9 mouse cellular contexts compared by ENCODE assay signal in the genomic region with DNA sequence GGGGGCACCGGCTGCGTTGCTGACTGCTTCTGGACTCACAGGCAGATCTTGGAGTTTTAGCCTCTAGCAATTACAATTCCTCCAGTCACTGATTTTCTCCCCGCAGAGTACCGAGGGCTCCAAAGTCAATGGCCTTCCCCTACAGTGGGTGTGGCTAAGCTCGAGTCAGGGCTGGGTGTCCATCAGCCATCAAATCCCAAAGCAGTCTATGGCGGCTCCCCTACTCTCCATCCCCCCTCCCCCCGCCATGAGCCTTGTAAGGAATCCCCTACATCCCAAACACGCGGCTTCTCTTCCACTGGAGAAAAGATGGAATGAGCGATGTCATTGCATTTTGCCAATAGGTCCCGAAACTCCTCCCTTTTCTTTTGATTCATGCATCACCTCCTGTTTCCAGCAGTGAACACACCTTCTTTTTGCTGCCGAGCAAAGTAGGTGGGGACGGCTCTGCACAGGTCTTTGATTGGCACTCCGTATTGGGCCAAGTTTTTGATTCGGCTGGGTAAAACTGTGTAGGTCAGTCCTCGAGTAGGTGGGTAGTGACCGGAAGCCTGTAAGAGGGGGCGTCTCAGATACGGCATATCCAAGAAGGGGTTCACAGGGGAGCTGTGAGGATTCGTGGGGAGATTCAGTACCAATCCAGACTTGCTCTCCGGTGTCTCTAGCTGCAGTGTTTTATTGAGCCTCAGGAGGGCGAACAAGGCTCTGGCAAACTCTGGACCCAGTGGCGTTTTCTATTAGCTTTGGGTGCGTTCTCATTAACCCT. TPM values are rescaled to one million over a fixed set of nuclear protein-coding genes. Genes with fewer than 3 reads are reported as not detected.
DNase-seq lines count a peak whose midpoint lies in the region; ATAC-seq and TF ChIP-seq lines count a peak whose summit lies in the region.
"Had no signal": no experiment of that assay in that cellular context is flagged by ENCODE, and none has a peak within 500 bp of the region (broad histone marks: within the 10 kb centered on the region; RNA-seq: fewer than 3 reads in every experiment).

No protein-coding gene starts in this region.

- no peak for ATAC-seq in heart, embryonic 14.5 days (ENCODE audit: insufficient number of reproducible peaks, insufficient read depth, low FRiP score, low read depth)
- no peak for ATAC-seq in midbrain, embryonic 14.5 days (ENCODE audit: low FRiP score, low TSS enrichment)

- peak overlapping the region; percentile 28 for H3K4me3 ChIP-seq in left cerebral cortex, adult 2 months
- H3K4me3 ChIP-seq in heart, embryonic 14.5 days (ENCODE audit: control insufficient read depth in 1 of 2, insufficient read depth in 1 of 2, low read depth in 1 of 2, low read length in 2 of 2) = peak overlapping the region; percentile 28 to 36
- peak overlapping the region; percentile 40 for H3K4me3 ChIP-seq in limb, embryonic 10.5 days
- H3K4me3 ChIP-seq in midbrain, embryonic 14.5 days (replicated peaks; ENCODE audit: low read depth, low read length) = peak overlapping the region; percentile 22
- no peak overlapping the region for H3K4me3 ChIP-seq in thymus, adult 2 months (ENCODE audit: control insufficient read depth, insufficient read depth, low read length)

- peak; percentile 66 for TF ChIP-seq CTCF in left cerebral cortex, adult 2 months (IDR thresholded peaks at IDR 0.05)
- TF ChIP-seq CTCF in thymus, adult 2 months (IDR thresholded peaks at IDR 0.05; ENCODE audit: borderline replicate concordance, control insufficient read depth, extremely low read depth, insufficient read depth, low read length, poor library complexity) = no peak

- no peak overlapping the region for H3K27ac ChIP-seq in left cerebral cortex, adult 2 months
- H3K27ac ChIP-seq in heart, embryonic 14.5 days (replicated peaks in 1 of 2; ENCODE audit: control insufficient read depth in 1 of 2, insufficient read depth in 1 of 2, low read depth in 2 of 2, low read length in 2 of 2) = no peak overlapping the region
- H3K27ac ChIP-seq in limb, embryonic 10.5 days = no peak overlapping the region
- H3K27ac ChIP-seq in midbrain, embryonic 14.5 days (replicated peaks; ENCODE audit: low read depth, low read length) = no peak overlapping the region
- H3K27ac ChIP-seq in thymus, adult 2 months (ENCODE audit: control insufficient read depth, insufficient read depth, low read length) = no peak overlapping the region
- H3K27ac ChIP-seq: macrophage had no signal

- DNase-seq in left cerebral cortex, adult 2 months (ENCODE audit: extremely low spot score in 1 of 2, low spot score in 2 of 2) = peak; percentile 16 to 21
- no peak for DNase-seq in left cerebral cortex, adult 8-10 months (ENCODE audit: low spot score in 2 of 2)
- peak; percentile 17 to 43 for DNase-seq in adrenal gland, postnatal 36 days
- peak; percentile 39 for DNase-seq in limb, embryonic 10.5 days (ENCODE audit: low spot score)
- peak; percentile 68 for DNase-seq in midbrain, embryonic 14.5 days
- DNase-seq in gastrocnemius, postnatal 10 days = no peak
- no peak for DNase-seq in thymus, adult 2 months

- intact Hi-C loops in left cerebral cortex, adult 2 months (cut with DNase I) = no loop called here

- H3K4me2 ChIP-seq in heart, embryonic 14.5 days (ENCODE audit: low read length) = peak overlapping the region; percentile 63
- peak overlapping the region; percentile 49 for H3K4me2 ChIP-seq in midbrain, embryonic 14.5 days (ENCODE audit: low read length)

- no peak for TF ChIP-seq POLR2A in thymus, adult 2 months (IDR thresholded peaks at IDR 0.05; ENCODE audit: control insufficient read depth, extremely low read depth, insufficient read depth, low read length, poor library complexity)

- H3K4me1 ChIP-seq in heart, embryonic 14.5 days (ENCODE audit: control insufficient read depth in 2 of 2, insufficient read depth in 2 of 2, low read length in 2 of 2) = peaks cover 0 to 14% of the 10 kb centered on the region in 2 experiments; a peak in 3 of 4 replicates
- peaks cover 6% of the 10 kb centered on the region for H3K4me1 ChIP-seq in limb, embryonic 10.5 days
- H3K4me1 ChIP-seq in midbrain, embryonic 14.5 days (ENCODE audit: control insufficient read depth, insufficient read depth, low read length) = 0 out of 2 replicates have a peak, but pooled peaks cover 5% of the 10 kb centered on the region
- no peaks in the 10 kb centered on the region; the same call in 1 of the 2 replicates for H3K4me1 ChIP-seq in thymus, adult 2 months (replicated peaks; ENCODE audit: control insufficient read depth, insufficient read depth, low read length)

- H3K9ac ChIP-seq in heart, embryonic 14.5 days (ENCODE audit: low read length) = peak overlapping the region; percentile 27; the same call in 1 of the 2 replicates
- H3K9ac ChIP-seq in midbrain, embryonic 14.5 days (replicated peaks; ENCODE audit: low read length) = no peak overlapping the region; the same call in 1 of the 2 replicates

- peaks cover 82% of the 10 kb centered on the region for H3K27me3 ChIP-seq in heart, embryonic 14.5 days (ENCODE audit: control insufficient read depth, insufficient read depth, low read length)
- peaks cover 48% of the 10 kb centered on the region for H3K27me3 ChIP-seq in limb, embryonic 10.5 days (ENCODE audit: low read depth, poor library complexity, severe bottlenecking)
- no peaks in the 10 kb centered on the region for H3K27me3 ChIP-seq in midbrain, embryonic 14.5 days (ENCODE audit: control insufficient read depth, insufficient read depth, low read length)
- no peaks in the 10 kb centered on the region for H3K27me3 ChIP-seq in thymus, adult 2 months (ENCODE audit: control insufficient read depth, insufficient read depth, low read length)

- 10% methylated on average over 24 of the region's 24 CpGs for WGBS in heart, embryonic 14.5 days
- WGBS in limb, embryonic 10.5 days = 12% methylated on average over 24 of the region's 24 CpGs
- WGBS in midbrain, embryonic 14.5 days = 9% methylated on average over 24 of the region's 24 CpGs
- WGBS in thymus, adult 2 months = 18% methylated on average over 24 of the region's 24 CpGs

- H3K36me3 ChIP-seq in heart, embryonic 14.5 days (ENCODE audit: control insufficient read depth, insufficient read depth, low read length) = no peaks in the 10 kb centered on the region
- H3K36me3 ChIP-seq in limb, embryonic 10.5 days = no peaks in the 10 kb centered on the region
- H3K36me3 ChIP-seq in midbrain, embryonic 14.5 days (ENCODE audit: control insufficient read depth, insufficient read depth, low read length) = no peaks in the 10 kb centered on the region
- H3K36me3 ChIP-seq in thymus, adult 2 months (ENCODE audit: control insufficient read depth, insufficient read depth, low read length) = no peaks in the 10 kb centered on the region

- no peaks in the 10 kb centered on the region for H3K9me3 ChIP-seq in heart, embryonic 14.5 days (ENCODE audit: control insufficient read depth, low read length)
- H3K9me3 ChIP-seq in limb, embryonic 10.5 days (replicated peaks) = no peaks in the 10 kb centered on the region
- no peaks in the 10 kb centered on the region for H3K9me3 ChIP-seq in midbrain, embryonic 14.5 days (ENCODE audit: control insufficient read depth, low read length)

RNA-seq across cellular contexts. Expression of a gene that starts 4.6 kb away (rescaled TPM):
- total RNA-seq in left cerebral cortex, adult 2 months (2021) = 1 to 10 TPM; 2.5 to 4.9 TPM
- 1 to 10 TPM; 3.6 to 8.7 (median 5.3) TPM for total RNA-seq in left cerebral cortex, adult 8-10 months (2022)
- total RNA-seq in adrenal gland, postnatal 36 days (2021) = under 1 TPM; 0.33 to 0.63 TPM
- polyA plus RNA-seq in heart, embryonic 14.5 days (2014; fragmentation: Nextera tagmentation; extraction: Ambion mirVana) = 0.57 and 1.1 TPM in 2 replicates
- polyA plus RNA-seq in limb, embryonic 10.5 days (2016; fragmentation: Nextera tagmentation; extraction: Ambion mirVana) = not detected in 2 replicates
- 0.27 TPM in 1 of 2 replicates, not detected in the other for polyA plus RNA-seq in midbrain, embryonic 14.5 days (2014; fragmentation: Nextera tagmentation; extraction: Ambion mirVana)
- total RNA-seq in gastrocnemius, postnatal 10 days (2021) = 1 to 10 TPM; 1.8 to 2.1 TPM
- polyA plus RNA-seq in thymus, adult 2 months (2012; rRNA removed) = 0.69 and 0.96 TPM in 2 replicates
- polyA plus RNA-seq: macrophage had no signal

RNA-seq across cellular contexts. Expression of a gene that starts 11.0 kb away (rescaled TPM):
- total RNA-seq in left cerebral cortex, adult 2 months (2021) = not detected
- not detected for total RNA-seq in left cerebral cortex, adult 8-10 months (2022)
- not detected for total RNA-seq in adrenal gland, postnatal 36 days (2021)
- not detected in 2 replicates for polyA plus RNA-seq in heart, embryonic 14.5 days (2014; fragmentation: Nextera tagmentation; extraction: Ambion mirVana)
- not detected in 2 replicates for polyA plus RNA-seq in limb, embryonic 10.5 days (2016; fragmentation: Nextera tagmentation; extraction: Ambion mirVana)
- polyA plus RNA-seq in midbrain, embryonic 14.5 days (2014; fragmentation: Nextera tagmentation; extraction: Ambion mirVana) = not detected in 2 replicates
- not detected for total RNA-seq in gastrocnemius, postnatal 10 days (2021)
- 0.40 TPM in 1 of 2 replicates, not detected in the other for polyA plus RNA-seq in thymus, adult 2 months (2012; rRNA removed)
- polyA plus RNA-seq: macrophage had no signal

RNA-seq across cellular contexts. Expression of a gene that starts 33.4 kb away (rescaled TPM):
- under 1 TPM in 1 of 2 experiments, not detected in 1; 0.27 TPM for total RNA-seq in left cerebral cortex, adult 2 months (2021)
- under 1 TPM in 1 of 4 experiments, not detected in 3; 0.30 TPM for total RNA-seq in left cerebral cortex, adult 8-10 months (2022)
- total RNA-seq in adrenal gland, postnatal 36 days (2021) = not detected
- polyA plus RNA-seq in heart, embryonic 14.5 days (2014; fragmentation: Nextera tagmentation; extraction: Ambion mirVana) = not detected in 2 replicates
- polyA plus RNA-seq in limb, embryonic 10.5 days (2016; fragmentation: Nextera tagmentation; extraction: Ambion mirVana) = not detected in 2 replicates
- polyA plus RNA-seq in midbrain, embryonic 14.5 days (2014; fragmentation: Nextera tagmentation; extraction: Ambion mirVana) = not detected in 2 replicates
- total RNA-seq in gastrocnemius, postnatal 10 days (2021) = not detected
- 0.52 and 0.75 TPM in 2 replicates for polyA plus RNA-seq in thymus, adult 2 months (2012; rRNA removed)
- polyA plus RNA-seq: macrophage had no signal

RNA-seq across cellular contexts. Expression of a gene that starts 44.7 kb away (rescaled TPM):
- not detected for total RNA-seq in left cerebral cortex, adult 2 months (2021)
- total RNA-seq in left cerebral cortex, adult 8-10 months (2022) = not detected
- not detected for total RNA-seq in adrenal gland, postnatal 36 days (2021)
- 6.1 and 8.3 TPM in 2 replicates for polyA plus RNA-seq in heart, embryonic 14.5 days (2014; fragmentation: Nextera tagmentation; extraction: Ambion mirVana)
- polyA plus RNA-seq in limb, embryonic 10.5 days (2016; fragmentation: Nextera tagmentation; extraction: Ambion mirVana) = not detected in 2 replicates
- polyA plus RNA-seq in midbrain, embryonic 14.5 days (2014; fragmentation: Nextera tagmentation; extraction: Ambion mirVana) = not detected in 2 replicates
- total RNA-seq in gastrocnemius, postnatal 10 days (2021) = not detected
- polyA plus RNA-seq in thymus, adult 2 months (2012; rRNA removed) = 0.08 and 4.8 TPM in 2 replicates
- polyA plus RNA-seq: macrophage had no signal

RNA-seq across cellular contexts. Expression of a gene that starts 48.5 kb away (rescaled TPM):
- 10 to 100 TPM; 12.7 to 15.7 TPM for total RNA-seq in left cerebral cortex, adult 2 months (2021)
- total RNA-seq in left cerebral cortex, adult 8-10 months (2022) = 10 to 100 TPM; 15.7 to 18.7 (median 16.2) TPM
- 10 to 100 TPM; 16.3 to 21.7 TPM for total RNA-seq in adrenal gland, postnatal 36 days (2021)
- 5.5 and 6.5 TPM in 2 replicates for polyA plus RNA-seq in heart, embryonic 14.5 days (2014; fragmentation: Nextera tagmentation; extraction: Ambion mirVana)
- 7.0 and 9.5 TPM in 2 replicates for polyA plus RNA-seq in limb, embryonic 10.5 days (2016; fragmentation: Nextera tagmentation; extraction: Ambion mirVana)
- 2.7 and 3.6 TPM in 2 replicates for polyA plus RNA-seq in midbrain, embryonic 14.5 days (2014; fragmentation: Nextera tagmentation; extraction: Ambion mirVana)
- total RNA-seq in gastrocnemius, postnatal 10 days (2021) = 10 to 100 TPM; 46.8 to 61.4 TPM
- 3.7 and 4.0 TPM in 2 replicates for polyA plus RNA-seq in thymus, adult 2 months (2012; rRNA removed)

Comparison
In these comparisons a context has a peak if more than half of its experiments do, and no peak if none do; other contexts are left out.
1. DNase-seq: peak in left cerebral cortex, adult 2 months (2 of 2), adrenal gland, postnatal 36 days (2 of 2), limb, embryonic 10.5 days (single experiment) and midbrain, embryonic 14.5 days (single experiment); none in left cerebral cortex, adult 8-10 months (0 of 2), gastrocnemius, postnatal 10 days (single experiment) and thymus, adult 2 months (single experiment).